Mouse (Mus musculus) layer of hippocampus, postnatal 14 days (tissue): ENCODE data around the gene Atxn7l1. TPM values are rescaled to one million over a fixed set of nuclear protein-coding genes. Genes with fewer than 3 reads are reported as not detected.

Experiments used
- DNase-seq, 2 experiments: peaks; one replicate each; pipeline ENCODE4 v3.0.0; 2021 to 2022; ENCODE audit warnings: low spot score in 2 of 2, mixed read lengths in 1 of 2
- total RNA-seq, 2 experiments: library from RNA; stranded (reverse); gene quantifications; 2 replicates each; pipeline ENCODE4 v1.2.3; 2021

The Atxn7l1 gene
- total RNA-seq, 2 experiments from 2014 or later: 46.3 to 47.5 TPM

- peak in 1 of 2 experiments; percentile 66 for DNase-seq
Observed at GRCm38 (mm10) chr12:33269743-33270142, 122.2 kb downstream of the Atxn7l1 start.

DNA sequence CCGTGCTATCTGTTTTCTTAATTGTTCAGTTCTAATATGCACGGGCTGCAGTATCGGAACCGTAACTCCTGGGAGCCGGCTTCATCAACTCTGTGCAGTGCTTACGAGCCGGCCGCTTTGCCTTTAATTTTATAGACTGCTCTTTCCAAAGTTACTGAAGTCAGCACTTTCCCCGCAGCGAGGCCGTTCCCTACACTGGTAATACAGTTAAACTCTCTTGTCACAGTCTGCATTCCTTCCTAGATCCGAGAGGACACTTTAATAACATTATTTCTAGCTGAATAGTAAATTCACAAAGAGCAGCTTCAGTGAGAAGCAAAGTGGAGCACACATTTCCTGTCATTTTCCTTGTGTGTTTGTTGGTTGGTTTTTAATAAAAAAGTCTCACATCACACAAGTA, 124.4 kb downstream of the Atxn7l1 start:
- DNase-seq: no peak

DNA sequence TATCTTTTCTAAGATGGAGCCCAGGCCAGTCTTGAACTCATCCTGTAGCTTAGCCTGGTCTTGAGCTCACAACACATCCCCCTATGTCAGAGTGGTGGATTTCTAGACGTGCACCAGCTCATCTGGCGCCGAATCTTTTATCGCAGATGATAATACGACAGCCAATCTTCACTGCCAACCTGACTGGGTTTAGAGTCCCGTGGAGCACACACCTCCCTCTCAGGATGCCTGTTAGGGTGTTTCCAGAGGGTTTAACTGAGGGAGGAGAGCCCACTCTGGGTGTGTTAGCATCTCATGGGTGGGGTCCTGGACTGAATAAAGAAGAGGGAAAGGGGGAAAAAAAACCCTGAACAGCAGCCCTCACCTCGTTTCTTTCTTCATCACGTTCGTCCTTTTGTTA, 124.9 kb downstream of the Atxn7l1 start:
- no peak for DNase-seq

- DNase-seq: no peak
Observed at GRCm38 (mm10) chr12:33273147-33273546, 125.7 kb downstream of the Atxn7l1 start.

- DNase-seq: no peak
Observed at GRCm38 (mm10) chr12:33273668-33274067, 126.2 kb downstream of the Atxn7l1 start.

- peak in 1 of 2 experiments; percentile 28 for DNase-seq
Observed at GRCm38 (mm10) chr12:33276028-33276427, 128.5 kb downstream of the Atxn7l1 start.

DNA sequence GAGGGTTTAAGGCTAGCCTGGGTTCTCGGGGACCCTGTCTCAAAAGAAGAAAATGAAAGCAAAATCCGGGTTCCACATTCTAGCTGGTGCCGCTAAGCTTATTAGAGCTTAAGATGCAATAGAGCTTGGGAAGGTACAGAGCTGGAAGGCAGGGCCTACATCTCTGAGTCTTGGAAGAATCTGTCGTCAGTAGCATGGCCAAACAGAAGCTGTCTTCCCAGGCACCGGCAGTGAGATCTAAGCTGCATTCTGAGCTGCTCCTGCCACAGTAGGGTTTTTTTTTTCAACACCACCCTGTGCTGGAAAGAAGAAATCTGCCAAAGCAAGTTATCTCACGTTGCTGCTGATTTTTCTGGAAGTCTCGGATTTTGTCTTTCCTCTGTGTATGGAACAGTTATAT, 129.9 kb downstream of the Atxn7l1 start:
- no peak for DNase-seq

DNA sequence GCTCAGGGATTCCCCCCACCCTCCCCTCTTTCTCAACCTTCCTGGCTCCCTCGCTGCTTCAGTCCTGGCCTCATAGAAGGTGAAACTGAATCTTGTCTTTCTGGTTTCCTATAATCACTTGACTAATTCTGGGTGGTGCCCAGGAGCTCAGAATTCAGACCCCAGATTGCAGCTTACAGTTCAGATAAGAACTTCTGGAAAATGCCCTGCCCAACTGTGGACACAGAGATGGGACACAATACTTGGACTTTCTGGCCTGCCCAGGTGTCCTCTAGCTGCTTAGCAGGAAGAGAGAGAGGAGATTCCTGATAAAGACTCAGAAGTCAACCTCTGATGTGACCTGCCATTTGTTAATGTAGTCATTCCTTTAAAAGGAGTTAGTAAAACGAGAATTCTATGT, 131.7 kb downstream of the Atxn7l1 start:
- DNase-seq: no peak

DNA sequence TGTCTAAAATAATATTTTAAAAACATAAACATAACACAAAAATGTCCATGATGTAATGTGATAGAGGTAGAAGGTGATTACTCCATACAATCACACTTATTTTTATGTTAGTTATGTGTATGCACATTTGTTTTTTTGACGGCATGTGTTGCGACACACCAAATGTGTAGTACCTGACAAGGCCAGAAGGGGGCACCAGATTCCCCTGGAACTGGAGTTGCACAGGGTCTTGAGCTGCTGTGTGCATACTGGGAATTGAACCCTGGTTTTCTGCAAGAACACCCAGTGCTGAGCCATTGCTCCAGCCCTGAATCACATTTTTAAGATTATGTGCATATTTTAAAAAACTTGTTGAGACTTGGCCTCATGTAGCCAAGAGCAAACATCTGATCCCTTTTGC, 133.3 kb downstream of the Atxn7l1 start:
- no peak for DNase-seq

DNA sequence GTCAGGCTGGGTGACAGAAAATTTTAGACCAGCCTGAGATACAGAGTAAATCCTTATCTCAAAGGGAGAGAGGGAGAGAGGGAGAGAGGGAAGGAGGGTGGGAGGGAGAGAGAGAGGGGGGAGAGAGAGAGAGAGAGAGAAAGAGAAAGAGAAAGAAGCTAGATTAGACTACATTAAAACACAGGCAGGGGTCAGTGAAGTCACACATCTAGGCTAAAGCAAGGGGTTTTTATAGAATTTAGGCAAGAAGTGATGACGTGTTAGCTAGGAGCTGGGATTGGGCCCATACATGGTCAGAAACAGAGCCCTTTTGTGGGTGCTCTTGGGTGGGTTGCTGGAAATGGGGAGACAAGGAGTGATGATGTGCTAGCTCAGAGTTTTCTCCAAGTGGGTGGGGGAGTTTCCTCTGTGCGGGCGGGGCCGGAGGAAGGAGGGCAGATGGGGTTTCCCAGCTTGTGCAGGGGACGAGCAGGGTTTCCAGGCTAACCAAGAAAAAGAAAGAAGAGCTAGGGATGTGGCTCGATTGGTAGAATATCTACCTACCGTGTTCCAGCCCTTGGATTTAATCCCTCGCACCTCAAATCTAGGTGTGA, 136.9 kb downstream of the Atxn7l1 start:
- no peak for DNase-seq

- DNase-seq: no peak
Observed at GRCm38 (mm10) chr12:33285354-33285753, 137.9 kb downstream of the Atxn7l1 start.

DNA sequence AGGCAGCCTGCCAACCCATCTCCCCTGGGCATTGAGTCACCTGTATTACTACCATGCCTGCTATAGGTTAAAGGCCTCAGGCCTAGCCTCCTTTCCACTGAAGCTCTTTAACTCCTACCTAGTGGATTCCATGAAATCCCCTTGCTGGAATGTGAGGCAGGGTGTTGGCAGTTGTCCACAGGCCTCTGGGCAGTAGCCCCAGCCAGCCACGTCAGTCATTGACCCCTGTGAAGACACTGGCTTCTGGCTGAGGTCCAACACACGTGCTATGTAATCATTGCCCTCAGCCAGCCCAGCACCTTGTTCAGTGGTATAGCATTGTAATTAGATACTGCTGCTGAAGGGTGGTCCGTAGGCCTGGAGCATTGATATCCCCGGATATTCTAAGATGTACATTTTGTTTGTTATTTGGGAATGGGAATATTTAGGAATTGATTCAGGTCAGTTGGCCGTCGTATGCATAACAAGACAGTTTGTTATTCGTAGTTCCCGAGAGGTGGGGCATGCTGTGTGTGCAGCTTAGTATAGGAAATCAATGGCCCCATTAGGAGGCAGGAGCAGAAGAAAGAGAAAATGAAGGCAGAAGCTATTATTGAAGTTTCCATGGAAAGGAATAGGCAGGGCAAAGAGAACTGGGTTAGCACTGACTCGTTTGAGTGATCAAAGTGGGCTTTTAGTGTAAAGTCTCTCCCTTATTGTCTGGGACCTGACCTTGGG, 138.6 kb downstream of the Atxn7l1 start:
- DNase-seq: no peak

DNA sequence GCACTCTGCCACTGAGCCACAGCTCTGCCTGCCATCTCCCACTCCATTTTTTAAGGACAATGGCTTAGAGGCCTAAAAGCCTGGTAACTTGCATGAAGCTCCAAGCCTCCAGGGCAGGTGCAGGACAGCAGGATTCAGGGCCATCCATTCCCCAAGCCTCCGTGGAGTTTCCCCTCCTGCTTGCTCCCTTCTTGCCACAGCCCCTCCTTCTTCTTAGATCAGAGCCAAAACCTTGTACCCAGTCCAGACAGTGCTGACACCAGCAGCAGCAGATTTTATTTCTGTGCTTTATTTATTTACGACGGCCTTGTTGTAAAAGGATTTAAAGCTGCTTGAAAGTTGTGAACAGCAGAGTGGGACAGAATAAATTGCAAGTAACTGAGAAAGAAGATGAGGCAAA, 140.2 kb downstream of the Atxn7l1 start:
- DNase-seq: no peak

- DNase-seq: no peak
Observed at GRCm38 (mm10) chr12:33288746-33289145, 141.3 kb downstream of the Atxn7l1 start.

- DNase-seq: peak; percentile 42 to 74
Observed at GRCm38 (mm10) chr12:33302070-33302469, 154.6 kb downstream of the Atxn7l1 start.

GRCm38 (mm10) chr12:33302523-33303383, 155.3 kb downstream of the Atxn7l1 start:
- peak; percentile 38 to 39 for DNase-seq

DNA sequence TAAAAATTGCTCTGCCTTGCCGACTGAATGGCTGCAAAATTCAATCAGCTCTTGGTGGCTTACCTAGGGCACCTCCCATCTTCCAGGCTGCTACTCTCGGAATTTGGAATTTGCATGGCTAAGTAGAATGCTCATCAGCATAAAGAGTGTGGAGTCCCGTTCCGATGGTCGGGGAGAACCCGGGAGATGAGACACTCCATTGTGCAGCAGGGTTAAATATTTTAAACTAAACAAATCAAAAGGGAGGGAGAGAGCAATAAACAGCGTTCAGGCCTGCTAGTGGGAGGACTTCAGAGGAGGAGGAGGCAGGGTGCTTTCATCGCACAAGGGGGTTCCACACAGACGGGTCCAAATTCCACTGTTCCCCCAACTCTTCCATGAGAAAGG, 155.9 kb downstream of the Atxn7l1 start:
- no peak for DNase-seq

- no peak for DNase-seq
Observed at GRCm38 (mm10) chr12:33305106-33305505, 157.6 kb downstream of the Atxn7l1 start.

DNA sequence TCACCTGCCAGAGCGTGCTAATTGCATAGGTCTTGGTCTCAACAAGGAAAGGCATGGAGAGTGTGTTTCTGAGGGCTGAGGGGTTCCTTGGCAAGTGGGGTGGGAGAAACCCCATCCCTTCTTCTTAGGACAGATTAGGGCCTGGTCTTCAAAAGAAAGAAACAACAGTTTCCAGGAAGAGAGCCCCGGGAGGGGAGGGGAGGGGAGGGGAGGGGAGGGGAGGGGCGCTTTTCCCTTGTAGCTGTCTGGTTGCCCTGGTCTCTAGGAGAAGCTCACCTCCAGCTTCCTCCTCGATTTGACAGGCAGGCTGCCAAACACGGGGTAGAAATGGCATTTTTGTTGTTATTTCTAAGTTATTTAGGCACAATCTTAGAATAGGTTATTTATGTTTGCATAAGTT, 159.0 kb downstream of the Atxn7l1 start:
- DNase-seq: no peak

DNA sequence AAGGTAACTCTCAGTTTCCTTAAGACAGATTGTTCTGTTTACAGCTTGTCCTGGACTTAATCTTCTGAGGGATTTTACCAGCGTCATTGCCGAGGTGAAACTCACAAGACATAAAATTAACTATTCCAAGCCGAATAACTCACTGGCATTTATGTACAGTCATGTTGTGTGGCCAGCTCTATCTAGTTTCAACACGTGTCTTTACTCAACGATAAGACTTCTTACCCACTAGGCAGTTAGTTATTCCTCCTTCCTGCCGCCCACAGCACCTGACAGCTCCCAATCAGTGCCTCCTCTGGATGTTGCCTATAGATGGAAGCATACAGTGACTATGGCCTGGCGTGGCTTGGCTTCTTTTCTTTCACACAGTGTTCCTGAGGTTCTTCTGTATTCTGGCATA, 161.2 kb downstream of the Atxn7l1 start:
- DNase-seq: no peak

DNA sequence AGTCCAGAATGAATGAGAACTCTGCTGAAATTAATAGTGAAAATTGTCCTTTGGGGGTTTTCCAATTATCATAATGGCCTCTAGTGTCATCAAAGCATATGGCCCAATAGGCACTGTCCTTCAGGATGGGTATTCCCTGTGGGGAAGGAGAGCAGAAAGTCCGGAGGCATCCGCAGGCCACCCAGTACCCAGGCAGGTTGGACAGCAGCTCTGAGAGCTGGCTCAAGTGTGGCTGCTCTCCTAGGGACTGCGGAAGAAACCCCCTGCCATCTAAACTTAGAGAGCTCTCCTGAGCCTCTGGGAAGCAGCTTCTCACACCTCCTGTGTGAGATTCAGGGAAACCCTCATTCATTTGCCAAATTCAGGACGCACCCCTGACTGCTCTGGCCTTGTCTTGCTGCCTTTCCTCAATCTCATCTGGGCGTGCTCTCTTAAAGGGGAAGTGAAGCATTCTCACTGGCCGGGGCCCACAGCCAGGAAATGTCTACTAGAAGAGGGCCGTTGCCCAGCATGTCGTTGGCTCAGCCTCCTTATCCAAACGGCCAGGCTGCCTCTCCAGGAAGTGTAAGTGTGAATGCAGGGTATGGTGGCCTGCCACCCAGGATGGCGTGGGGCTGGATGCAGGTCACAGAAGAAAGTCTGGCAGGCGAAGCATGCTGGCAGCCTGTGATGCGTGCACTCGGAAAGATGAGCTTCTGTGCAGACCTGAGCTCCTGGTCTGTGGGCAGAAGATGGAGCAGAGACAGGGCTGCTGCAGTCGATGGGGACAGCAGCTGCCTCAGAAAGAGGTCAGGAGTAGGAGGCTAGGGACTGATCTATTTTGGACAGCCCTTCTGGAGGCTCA, 166.6 kb downstream of the Atxn7l1 start:
- DNase-seq: peak; percentile 45 to 64
